Mouse (Mus musculus) liver, adult 2 months (tissue): Measurements from ENCODE around the gene Tlr9. TPM values are rescaled to one million over a fixed set of nuclear protein-coding genes. Genes with fewer than 3 reads are reported as not detected.

Experiments
- DNase-seq: peaks from one replicate; pipeline ENCODE4 v3.0.0-alpha.2; 2011; ENCODE audit warnings: low read depth, low spot score; ENCODE audit errors: extremely low read depth
- H3K27ac ChIP-seq: fragments of 200-500 bp; replicated peaks from 2 replicates; pipeline ENCODE4 v1.5.1; 2012; ENCODE audit warnings: low read depth, mild to moderate bottlenecking, control low read depth, inconsistent platforms, low read length; ENCODE audit not compliant: insufficient read depth
- H3K27me3 ChIP-seq: fragments of 200-500 bp; 2 replicates; pipeline ENCODE4 v1.6.1; 2012; ENCODE audit warnings: mild to moderate bottlenecking, moderate library complexity, low read length, inconsistent platforms; ENCODE audit not compliant: control insufficient read depth, insufficient read depth
- H3K36me3 ChIP-seq: fragments of 200-500 bp; 2 replicates; pipeline ENCODE4 v1.6.1; 2012; ENCODE audit warnings: low read length, inconsistent platforms; ENCODE audit not compliant: control insufficient read depth, insufficient read depth
- H3K4me1 ChIP-seq: fragments of 200-500 bp; 2 replicates; pipeline ENCODE4 v1.6.1; 2011; ENCODE audit warnings: low read length; ENCODE audit not compliant: control insufficient read depth, insufficient read depth
- H3K4me3 ChIP-seq: fragments of 200-500 bp; 2 replicates; pipeline ENCODE4 v1.5.1; 2011; ENCODE audit warnings: low read depth, mild to moderate bottlenecking, control low read depth, low read length, moderate library complexity; ENCODE audit not compliant: insufficient read depth
- H3K79me2 ChIP-seq: fragments of 200-500 bp; 2 replicates; pipeline ENCODE4 v1.6.1; 2012; ENCODE audit warnings: inconsistent platforms, mild to moderate bottlenecking, low read length, moderate library complexity; ENCODE audit not compliant: control insufficient read depth, insufficient read depth
- H3K9ac ChIP-seq: fragments of 200-500 bp; 2 replicates; pipeline ENCODE4 v1.6.1; 2012; ENCODE audit warnings: low read depth, mild to moderate bottlenecking, control low read depth, inconsistent platforms, low read length
- CTCF ChIP-seq: fragments of 200-500 bp; IDR thresholded peaks from 2 replicates; pipeline ENCODE4 v1.5.1; 2011; ENCODE audit warnings: low read depth, low read length, control low read depth
- POLR2A ChIP-seq: fragments of 200-500 bp; IDR thresholded peaks from 2 replicates; pipeline ENCODE4 v1.6.1; 2011; ENCODE audit warnings: low read length, control low read depth; ENCODE audit not compliant: insufficient read depth; ENCODE audit errors: extremely low read depth
- WGBS: fragments of 180-500 bp; shearing (Covaris S2); methylation state at CpG from one replicate; pipeline ENCODE4 v1.1.7; 2018; 5-methylcytosine and 5-hydroxymethylcytosine counted together
- polyA plus RNA-seq: library from polyadenylated mRNA; depleted of rRNA; stranded (reverse); fragments of >200 nt; gene quantifications from 2 replicates; pipeline ENCODE4 v1.2.3, GENCODE M21; 2012
- total RNA-seq: library from RNA; depleted of rRNA; stranded (reverse); fragments of >200 nt; gene quantifications from 2 replicates; pipeline ENCODE4 v1.2.3, GENCODE M21; 2014

The Tlr9 gene
- total and polyA plus RNA-seq, 2 experiments = 0.18 to 0.61 TPM

- Histone ChIP-seq H3K9ac (no peak overlapping the region), H3K27ac (peak overlapping the region; percentile 97), H3K79me2 (no peaks in the 10 kb centered on the region), H3K4me1 (peaks cover 49% of the 10 kb centered on the region), H3K27me3 (no peaks in the 10 kb centered on the region), H3K36me3 (no peaks in the 10 kb centered on the region), H3K4me3 (no peak overlapping the region)
- 63% methylated on average over 2 of the region's 2 CpGs for WGBS
- no peak for DNase-seq
- TF ChIP-seq POLR2A = no peak
- no peak for TF ChIP-seq CTCF
Measured at GRCm38 (mm10) chr9:106269879-106270278, 47.5 kb downstream of the Tlr9 start.

DNA sequence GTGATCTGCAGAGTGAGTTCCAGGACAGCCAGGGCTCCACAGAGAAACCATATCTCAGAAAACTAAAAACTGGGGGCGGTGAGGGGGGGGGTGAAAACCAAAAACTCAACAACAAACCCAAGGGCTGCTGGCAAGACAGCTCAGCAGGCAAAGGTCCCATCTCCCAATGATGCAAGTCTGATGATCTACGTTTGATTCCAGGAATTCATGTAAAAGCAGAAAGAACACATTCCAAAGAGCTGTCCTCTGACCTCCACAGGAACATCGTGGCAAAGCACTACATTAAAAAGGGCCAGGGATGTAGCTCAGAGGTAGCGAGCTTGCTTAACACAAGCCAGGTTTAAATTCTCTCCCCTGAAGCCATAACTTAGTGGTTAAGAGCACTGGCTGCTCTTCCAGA, 48.3 kb downstream of the Tlr9 start:
- DNase-seq = peak; percentile 96
- 19% methylated on average over 4 of the region's 4 CpGs for WGBS
- H3K27ac ChIP-seq = peak overlapping the region; percentile 97
- H3K79me2 ChIP-seq = no peaks in the 10 kb centered on the region
- no peaks in the 10 kb centered on the region for H3K36me3 ChIP-seq
- H3K27me3 ChIP-seq = no peaks in the 10 kb centered on the region
- H3K4me1 ChIP-seq = peaks cover 46% of the 10 kb centered on the region
- no peak overlapping the region for H3K4me3 ChIP-seq
- H3K9ac ChIP-seq = peak overlapping the region; percentile 16; the same call in 1 of the 2 replicates
- TF ChIP-seq CTCF = no peak
- no peak for TF ChIP-seq POLR2A

- no peaks in the 10 kb centered on the region for H3K79me2 ChIP-seq
- H3K36me3 ChIP-seq = no peaks in the 10 kb centered on the region
- peak overlapping the region; percentile 92 for H3K27ac ChIP-seq
- H3K9ac ChIP-seq = peak overlapping the region; percentile 69
- 21% methylated on average over 1 of the region's 1 CpGs for WGBS
- TF ChIP-seq CTCF (no peak), POLR2A (no peak)
- no peaks in the 10 kb centered on the region for H3K27me3 ChIP-seq
- H3K4me3 ChIP-seq = no peak overlapping the region
- peaks cover 37% of the 10 kb centered on the region for H3K4me1 ChIP-seq
- DNase-seq = peak; percentile 96
Measured at GRCm38 (mm10) chr9:106272288-106272687, 49.9 kb downstream of the Tlr9 start.

DNA sequence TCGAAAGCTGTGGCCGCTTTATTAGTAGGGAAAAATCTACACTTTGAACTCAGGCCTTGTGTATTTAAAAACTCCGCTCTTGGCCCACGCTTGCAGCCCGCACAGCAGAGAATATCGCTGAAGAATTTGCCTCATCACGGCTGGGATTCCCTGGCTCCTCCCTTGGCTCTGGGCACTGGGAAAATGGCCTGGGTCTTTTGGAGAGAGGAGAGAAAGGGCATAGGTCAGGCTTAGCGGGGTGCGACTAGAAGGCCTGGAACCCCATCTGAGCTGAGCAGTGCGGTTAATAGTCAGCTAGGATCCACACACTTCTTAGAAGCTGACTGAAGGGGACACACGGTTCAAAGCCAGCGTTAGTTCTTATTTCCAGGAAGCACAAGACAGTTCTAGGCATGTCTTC, 50.9 kb downstream of the Tlr9 start:
- WGBS = 27% methylated on average over 12 of the region's 12 CpGs
- DNase-seq = peak; percentile 92
- peak overlapping the region; percentile 92 for H3K27ac ChIP-seq

GRCm38 (mm10) chr9:106273791-106274190, 51.4 kb downstream of the Tlr9 start:
- TF ChIP-seq POLR2A = no peak
- no peak for TF ChIP-seq CTCF
- Histone ChIP-seq H3K9ac (peak overlapping the region; percentile 53; the same call in 1 of the 2 replicates), H3K27ac (peak overlapping the region; percentile 92), H3K4me1 (peaks cover 30% of the 10 kb centered on the region), H3K79me2 (no peaks in the 10 kb centered on the region), H3K4me3 (no peak overlapping the region), H3K36me3 (no peaks in the 10 kb centered on the region), H3K27me3 (no peaks in the 10 kb centered on the region)
- DNase-seq = no peak
- 60% methylated on average over 4 of the region's 4 CpGs for WGBS

More for the DNA sequence above, 50.9 kb downstream of the Tlr9 start:
- TF ChIP-seq POLR2A (no peak), CTCF (no peak)
- H3K79me2 ChIP-seq = no peaks in the 10 kb centered on the region
- no peaks in the 10 kb centered on the region for H3K27me3 ChIP-seq
- peaks cover 32% of the 10 kb centered on the region for H3K4me1 ChIP-seq
- H3K36me3 ChIP-seq = no peaks in the 10 kb centered on the region
- peak overlapping the region; percentile 69; the same call in 1 of the 2 replicates for H3K9ac ChIP-seq
- no peak overlapping the region for H3K4me3 ChIP-seq

DNA sequence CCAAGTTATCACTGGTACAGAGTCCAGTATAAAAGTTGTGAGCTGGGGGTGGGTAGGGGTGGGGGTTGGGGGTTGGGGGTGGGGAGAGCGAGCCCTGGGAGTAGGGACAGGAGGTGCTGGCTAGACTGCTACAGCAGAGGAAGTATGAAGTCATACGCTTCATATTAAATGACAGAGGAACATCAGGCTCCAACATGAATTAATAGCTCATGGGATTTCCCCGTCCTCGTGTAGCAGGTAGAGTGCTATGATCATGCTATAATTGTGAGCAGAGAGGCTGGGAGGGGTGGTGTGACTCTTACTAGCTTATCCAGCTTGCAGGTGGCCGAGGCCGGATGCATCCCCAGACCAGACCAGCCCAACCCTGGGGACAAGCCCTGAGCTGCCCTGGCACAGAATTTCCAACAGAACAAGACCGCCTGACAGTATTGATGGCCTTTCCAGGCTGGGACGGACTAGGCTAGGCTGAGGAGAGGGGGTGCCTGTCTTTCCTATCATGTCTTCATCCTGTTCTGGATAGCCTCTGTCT, 52.3 kb downstream of the Tlr9 start:
- DNase-seq = no peak
- H3K27ac ChIP-seq = no peak overlapping the region; the same call in 1 of the 2 replicates
- no peak overlapping the region for H3K9ac ChIP-seq
- WGBS = 87% methylated on average over 8 of the region's 8 CpGs
- H3K27me3 ChIP-seq = no peaks in the 10 kb centered on the region
- no peak overlapping the region for H3K4me3 ChIP-seq
- H3K79me2 ChIP-seq = no peaks in the 10 kb centered on the region
- no peaks in the 10 kb centered on the region for H3K36me3 ChIP-seq
- TF ChIP-seq POLR2A (no peak), CTCF (no peak)
- peaks cover 24% of the 10 kb centered on the region for H3K4me1 ChIP-seq
